Mouse (Mus musculus) liver, adult 2 months (tissue): ENCODE results near the gene Cox17. TPM values are rescaled to one million over a fixed set of nuclear protein-coding genes. Genes with fewer than 3 reads are reported as not detected.

Experiments used
- DNase-seq: peaks from one replicate; pipeline ENCODE4 v3.0.0-alpha.2; 2011; ENCODE audit warnings: low read depth, low spot score; ENCODE audit errors: extremely low read depth
- H3K27ac ChIP-seq: fragments of 200-500 bp; replicated peaks from 2 replicates; pipeline ENCODE4 v1.5.1; 2012; ENCODE audit warnings: low read depth, mild to moderate bottlenecking, control low read depth, inconsistent platforms, low read length; ENCODE audit not compliant: insufficient read depth
- H3K27me3 ChIP-seq: fragments of 200-500 bp; 2 replicates; pipeline ENCODE4 v1.6.1; 2012; ENCODE audit warnings: mild to moderate bottlenecking, moderate library complexity, low read length, inconsistent platforms; ENCODE audit not compliant: control insufficient read depth, insufficient read depth
- H3K36me3 ChIP-seq: fragments of 200-500 bp; 2 replicates; pipeline ENCODE4 v1.6.1; 2012; ENCODE audit warnings: low read length, inconsistent platforms; ENCODE audit not compliant: control insufficient read depth, insufficient read depth
- H3K4me1 ChIP-seq: fragments of 200-500 bp; 2 replicates; pipeline ENCODE4 v1.6.1; 2011; ENCODE audit warnings: low read length; ENCODE audit not compliant: control insufficient read depth, insufficient read depth
- H3K4me3 ChIP-seq: fragments of 200-500 bp; 2 replicates; pipeline ENCODE4 v1.5.1; 2011; ENCODE audit warnings: low read depth, mild to moderate bottlenecking, control low read depth, low read length, moderate library complexity; ENCODE audit not compliant: insufficient read depth
- H3K79me2 ChIP-seq: fragments of 200-500 bp; 2 replicates; pipeline ENCODE4 v1.6.1; 2012; ENCODE audit warnings: inconsistent platforms, mild to moderate bottlenecking, low read length, moderate library complexity; ENCODE audit not compliant: control insufficient read depth, insufficient read depth
- H3K9ac ChIP-seq: fragments of 200-500 bp; 2 replicates; pipeline ENCODE4 v1.6.1; 2012; ENCODE audit warnings: low read depth, mild to moderate bottlenecking, control low read depth, inconsistent platforms, low read length
- CTCF ChIP-seq: fragments of 200-500 bp; IDR thresholded peaks from 2 replicates; pipeline ENCODE4 v1.5.1; 2011; ENCODE audit warnings: low read depth, low read length, control low read depth
- POLR2A ChIP-seq: fragments of 200-500 bp; IDR thresholded peaks from 2 replicates; pipeline ENCODE4 v1.6.1; 2011; ENCODE audit warnings: low read length, control low read depth; ENCODE audit not compliant: insufficient read depth; ENCODE audit errors: extremely low read depth
- WGBS: fragments of 180-500 bp; shearing (Covaris S2); methylation state at CpG from one replicate; pipeline ENCODE4 v1.1.7; 2018; 5-methylcytosine and 5-hydroxymethylcytosine counted together
- polyA plus RNA-seq: library from polyadenylated mRNA; depleted of rRNA; stranded (reverse); fragments of >200 nt; gene quantifications from 2 replicates; pipeline ENCODE4 v1.2.3, GENCODE M21; 2012
- total RNA-seq: library from RNA; depleted of rRNA; stranded (reverse); fragments of >200 nt; gene quantifications from 2 replicates; pipeline ENCODE4 v1.2.3, GENCODE M21; 2014

Cox17 gene
- total and polyA plus RNA-seq, 2 experiments, result 39.4 to 69.9 TPM

DNA sequence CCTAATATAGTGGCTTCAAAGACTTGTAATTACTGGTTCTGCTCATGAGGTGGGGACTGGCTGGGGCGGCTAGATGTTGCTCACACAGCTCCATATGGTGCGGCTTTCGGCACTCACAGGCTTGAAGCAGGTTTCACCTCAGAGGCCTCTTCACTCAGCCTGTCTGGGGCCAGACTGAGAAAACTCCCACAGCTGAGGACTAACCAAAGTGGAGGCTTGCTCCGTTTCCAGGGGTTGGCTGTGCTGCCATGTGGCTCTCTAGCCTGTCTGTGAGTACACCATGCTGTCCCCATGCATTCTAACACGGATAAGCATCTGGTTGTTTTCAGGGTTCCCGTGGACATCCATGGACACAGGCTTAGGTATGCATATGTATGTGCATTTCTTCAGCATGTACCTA lies 31.8 kb downstream of the Cox17 start:
- H3K9ac ChIP-seq, result no peak overlapping the region
- 91% methylated on average over 6 of the region's 6 CpGs for WGBS
- no peaks in the 10 kb centered on the region for H3K79me2 ChIP-seq
- TF ChIP-seq CTCF (no peak), POLR2A (no peak)
- no peaks in the 10 kb centered on the region; the same call in 1 of the 2 replicates for H3K4me1 ChIP-seq
- H3K36me3 ChIP-seq, result no peaks in the 10 kb centered on the region
- no peak overlapping the region for H3K27ac ChIP-seq
- no peak overlapping the region for H3K4me3 ChIP-seq
- no peaks in the 10 kb centered on the region for H3K27me3 ChIP-seq
- DNase-seq, result no peak

DNA sequence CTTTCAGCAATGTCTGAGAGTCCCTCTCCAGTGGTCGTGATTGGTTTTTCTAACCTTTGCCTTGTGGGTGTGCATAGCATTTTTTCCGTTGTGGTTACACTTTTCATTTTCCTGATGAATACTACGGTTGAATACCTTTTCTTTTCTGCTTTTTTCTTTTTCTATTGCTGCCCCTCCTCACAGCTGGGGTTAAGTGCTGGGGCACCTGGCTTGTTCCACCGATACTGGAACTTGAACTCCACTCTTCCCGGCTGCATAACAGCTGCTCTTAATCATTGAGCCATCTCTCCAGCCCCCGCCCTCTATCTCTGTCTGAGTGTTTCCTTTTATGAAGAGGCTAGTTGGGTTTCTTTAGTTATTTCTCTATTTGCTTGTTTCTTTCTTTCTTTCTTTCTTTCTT lies 32.3 kb downstream of the Cox17 start:
- no peak for TF ChIP-seq POLR2A
- no peak for TF ChIP-seq CTCF
- Histone ChIP-seq H3K27me3 (no peaks in the 10 kb centered on the region), H3K79me2 (no peaks in the 10 kb centered on the region), H3K27ac (no peak overlapping the region), H3K4me3 (no peak overlapping the region), H3K36me3 (no peaks in the 10 kb centered on the region), H3K9ac (no peak overlapping the region), H3K4me1 (no peaks in the 10 kb centered on the region; the same call in 1 of the 2 replicates)
- DNase-seq, result no peak
- 58% methylated on average over 6 of the region's 6 CpGs for WGBS

DNA sequence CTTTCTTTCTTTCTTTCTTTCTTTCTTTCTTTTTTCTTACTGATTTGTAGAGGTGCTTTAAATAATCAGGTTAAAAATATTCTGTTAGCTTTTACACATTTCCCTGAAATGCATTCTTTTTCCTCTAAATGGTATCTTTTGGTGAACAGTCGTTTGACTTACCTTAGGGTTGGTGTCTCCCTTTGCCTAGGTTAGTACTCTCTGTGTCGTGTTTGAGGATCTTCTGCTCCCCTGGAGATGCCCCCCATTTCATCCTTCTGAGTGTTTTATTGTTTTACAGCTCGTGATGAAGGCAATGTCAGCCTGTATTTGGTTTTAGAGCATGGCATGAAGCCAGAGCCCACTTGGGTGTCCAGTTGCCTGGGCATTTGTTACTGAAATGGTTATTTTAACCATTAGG lies 32.7 kb downstream of the Cox17 start:
- TF ChIP-seq CTCF (no peak), POLR2A (no peak)
- Histone ChIP-seq H3K27ac (no peak overlapping the region), H3K79me2 (no peaks in the 10 kb centered on the region), H3K27me3 (no peaks in the 10 kb centered on the region), H3K36me3 (no peaks in the 10 kb centered on the region), H3K4me3 (no peak overlapping the region), H3K9ac (no peak overlapping the region), H3K4me1 (no peaks in the 10 kb centered on the region; the same call in 1 of the 2 replicates)
- WGBS, result 79% methylated on average over 3 of the region's 3 CpGs
- DNase-seq, result no peak

DNA sequence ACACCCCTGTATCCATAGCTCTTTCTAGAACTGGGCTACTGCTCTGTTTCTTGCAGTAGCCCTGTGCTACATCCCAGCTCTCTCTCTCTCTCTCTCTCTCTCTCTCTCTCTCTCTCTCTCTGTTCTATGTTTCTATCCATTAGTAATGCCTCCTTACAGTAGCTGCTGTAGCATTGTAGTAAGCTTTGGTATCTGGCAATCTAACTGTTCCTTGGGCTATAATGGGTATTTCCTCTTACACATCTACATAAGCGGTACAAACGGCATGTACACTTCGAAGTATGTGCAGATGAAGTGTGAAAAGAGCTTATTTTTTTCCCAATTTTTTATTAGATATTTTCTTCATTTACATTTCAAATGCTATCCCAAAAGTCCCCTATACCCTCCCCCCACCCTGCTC lies 33.1 kb downstream of the Cox17 start:
- Histone ChIP-seq H3K36me3 (no peaks in the 10 kb centered on the region), H3K79me2 (no peaks in the 10 kb centered on the region), H3K4me3 (no peak overlapping the region), H3K9ac (no peak overlapping the region), H3K4me1 (no peaks in the 10 kb centered on the region; the same call in 1 of the 2 replicates), H3K27ac (no peak overlapping the region), H3K27me3 (no peaks in the 10 kb centered on the region)
- DNase-seq, result no peak
- TF ChIP-seq CTCF (no peak), POLR2A (no peak)
- WGBS, result 91% methylated on average over 3 of the region's 3 CpGs

DNA sequence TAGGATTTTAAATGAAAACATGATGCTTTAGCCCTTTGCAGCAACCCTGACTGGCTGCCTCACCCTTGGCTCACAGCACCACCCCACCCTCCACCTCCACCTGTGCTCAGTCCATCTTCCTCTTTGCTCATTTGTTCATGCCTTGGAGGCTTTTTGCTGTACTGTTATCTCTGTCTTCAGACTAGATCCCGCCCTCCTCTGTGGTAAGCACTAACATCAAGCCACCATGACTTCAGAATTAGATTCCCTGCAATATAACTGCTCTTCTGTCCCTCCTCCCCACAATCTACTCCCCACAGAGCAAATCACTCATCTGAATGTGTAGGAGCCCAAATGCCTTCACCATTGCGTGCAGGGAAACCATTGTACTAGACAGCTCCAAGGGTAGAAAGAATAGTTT lies 36.9 kb downstream of the Cox17 start:
- Histone ChIP-seq H3K79me2 (no peaks in the 10 kb centered on the region), H3K27me3 (no peaks in the 10 kb centered on the region), H3K4me1 (no peaks in the 10 kb centered on the region), H3K27ac (no peak overlapping the region), H3K9ac (no peak overlapping the region), H3K36me3 (no peaks in the 10 kb centered on the region), H3K4me3 (no peak overlapping the region)
- DNase-seq, result no peak
- 95% methylated on average over 2 of the region's 2 CpGs for WGBS
- no peak for TF ChIP-seq CTCF

DNA sequence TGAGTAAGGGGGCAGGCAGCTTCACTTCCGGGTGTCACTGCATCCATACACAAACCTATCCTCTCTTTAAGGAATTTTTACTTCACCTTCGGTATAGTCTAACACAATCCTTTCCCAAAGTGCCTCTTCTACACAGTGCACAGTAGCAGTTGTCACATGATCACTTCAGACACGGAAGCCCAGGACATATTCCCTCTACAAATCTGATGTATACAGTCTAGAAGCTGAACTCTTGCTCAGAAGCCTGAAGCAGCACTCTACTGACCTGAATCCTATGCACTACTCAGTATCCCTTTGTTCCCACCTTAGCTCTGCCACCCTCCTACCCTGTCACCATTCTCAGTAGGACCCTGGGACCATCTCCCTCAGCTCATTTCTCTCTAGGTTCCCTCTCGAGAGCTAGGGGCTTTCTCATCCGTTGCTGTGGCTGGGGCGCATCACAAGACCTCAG lies 38.4 kb downstream of the Cox17 start:
- no peaks in the 10 kb centered on the region for H3K27me3 ChIP-seq
- no peak overlapping the region for H3K4me3 ChIP-seq
- no peaks in the 10 kb centered on the region for H3K4me1 ChIP-seq
- 93% methylated on average over 6 of the region's 6 CpGs for WGBS
- no peak overlapping the region for H3K27ac ChIP-seq
- no peaks in the 10 kb centered on the region for H3K36me3 ChIP-seq
- no peaks in the 10 kb centered on the region for H3K79me2 ChIP-seq
- H3K9ac ChIP-seq, result no peak overlapping the region
- TF ChIP-seq CTCF, result no peak
- no peak for TF ChIP-seq POLR2A
- DNase-seq, result no peak
